Mouse (Mus musculus): ENCODE measurements around the gene Ccdc115.

DNA sequence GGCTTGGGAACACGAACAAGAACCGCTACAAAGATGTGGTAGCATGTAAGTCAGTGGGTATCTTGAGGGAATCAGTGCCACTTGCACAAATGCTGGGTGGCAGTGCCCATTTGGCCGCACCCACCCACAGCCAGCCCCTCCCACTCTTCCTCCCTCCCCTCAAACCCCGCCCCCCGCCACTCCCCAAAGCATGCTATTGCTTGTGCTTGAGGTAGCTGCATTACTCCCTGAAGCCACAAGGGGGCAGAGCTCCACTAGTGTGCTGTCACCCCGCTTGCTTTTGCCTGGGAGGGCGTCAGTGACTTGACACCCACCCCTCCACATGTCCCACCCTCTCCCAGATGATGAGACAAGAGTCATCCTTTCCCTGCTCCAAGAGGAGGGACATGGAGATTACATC is 23.3 kb upstream of the Ccdc115 start:
- TF ChIP-seq MYOD1 (IDR thresholded peaks at IDR 0.05; ENCODE audit: control insufficient read depth in 1 of 3, insufficient read length in 2 of 3, low read depth in 2 of 3) (no peak), E2F4 (IDR thresholded peaks at IDR 0.05; ENCODE audit: insufficient read depth) (no peak), POLR2A (IDR thresholded peaks at IDR 0.05; ENCODE audit: insufficient read length, low read depth) (no peak)

Data from myocyte (in vitro differentiated cells).